Mouse (Mus musculus) left cerebral cortex, adult 8-10 months (tissue): ENCODE data around the gene Gamt. TPM values are rescaled to one million over a fixed set of nuclear protein-coding genes. Genes with fewer than 3 reads are reported as not detected.
"Not testable (repeated sequence)": the region's sequence is repeated elsewhere in the genome, so short reads cannot be mapped to it uniquely, and the experiment has no call there.

Source experiments
- DNase-seq, 2 experiments: peaks; one replicate each; pipeline ENCODE4 v3.0.0; 2022; ENCODE audit warnings: low spot score in 2 of 2
- total RNA-seq, 4 experiments: library from RNA; stranded (reverse); gene quantifications; 2 replicates each; pipeline ENCODE4 v1.2.4; 2022

Gene Gamt
- total RNA-seq, 4 experiments from 2014 or later, result 28.8 to 33.6 (median 31.1) TPM

GRCm38 (mm10) chr10:80258752-80259462, 1.9 kb downstream of the Gamt start:
- DNase-seq, result no peak

GRCm38 (mm10) chr10:80257936-80258335, 2.9 kb downstream of the Gamt start:
- no peak for DNase-seq

- DNase-seq, result no peak
These were observed 4.8 kb downstream of the Gamt start for GRCm38 (mm10) chr10:80255881-80256535.

DNA sequence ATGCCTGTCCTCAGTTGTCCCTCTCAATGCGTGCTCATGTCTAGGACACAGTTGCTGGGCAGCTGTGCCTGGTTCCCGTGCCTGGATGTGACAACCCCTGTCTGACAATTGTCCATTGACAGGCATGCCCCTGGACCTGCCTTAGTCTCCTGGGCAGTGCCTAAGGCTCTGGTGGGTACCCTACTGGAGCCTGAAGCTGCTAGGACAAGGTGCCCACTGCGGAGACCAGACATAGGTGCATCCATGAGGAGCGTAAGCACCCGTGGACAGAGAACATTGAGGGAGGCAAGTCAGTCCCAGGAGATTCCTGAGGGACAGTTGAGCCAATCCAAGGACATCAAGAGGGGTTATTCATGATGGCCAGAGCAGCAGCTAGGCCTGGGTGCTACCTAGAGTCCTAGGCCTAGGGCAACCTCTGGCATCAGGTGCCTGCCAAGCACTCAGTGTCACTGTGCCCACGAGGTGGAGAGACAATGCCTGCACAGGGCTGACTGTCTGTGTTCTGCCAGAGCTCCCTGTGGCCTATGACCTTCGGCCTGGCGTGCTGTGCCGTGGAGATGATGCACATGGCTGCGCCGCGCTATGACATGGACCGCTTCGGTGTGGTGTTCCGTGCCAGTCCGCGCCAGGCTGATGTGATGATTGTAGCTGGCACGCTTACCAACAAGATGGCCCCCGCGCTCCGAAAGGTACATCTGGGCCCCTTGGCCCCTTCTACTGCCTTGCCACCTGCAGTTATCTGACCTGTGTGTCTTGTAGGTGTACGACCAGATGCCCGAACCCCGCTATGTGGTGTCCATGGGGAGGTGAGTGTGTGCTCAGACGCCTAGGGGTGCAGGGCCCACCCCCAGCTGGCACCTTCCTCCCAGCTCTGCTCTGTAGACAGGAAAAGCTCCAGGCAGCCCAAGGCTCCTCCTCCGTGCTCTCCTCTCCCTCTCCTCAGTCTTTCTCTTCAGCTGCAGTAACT, 6.2 kb downstream of the Gamt start:
- DNase-seq, result no peak

GRCm38 (mm10) chr10:80253551-80253950, 7.3 kb downstream of the Gamt start:
- no peak for DNase-seq

GRCm38 (mm10) chr10:80252493-80253274, 8.1 kb downstream of the Gamt start:
- DNase-seq, result no peak

GRCm38 (mm10) chr10:80252011-80252410, 8.8 kb downstream of the Gamt start:
- DNase-seq, result no peak

DNA sequence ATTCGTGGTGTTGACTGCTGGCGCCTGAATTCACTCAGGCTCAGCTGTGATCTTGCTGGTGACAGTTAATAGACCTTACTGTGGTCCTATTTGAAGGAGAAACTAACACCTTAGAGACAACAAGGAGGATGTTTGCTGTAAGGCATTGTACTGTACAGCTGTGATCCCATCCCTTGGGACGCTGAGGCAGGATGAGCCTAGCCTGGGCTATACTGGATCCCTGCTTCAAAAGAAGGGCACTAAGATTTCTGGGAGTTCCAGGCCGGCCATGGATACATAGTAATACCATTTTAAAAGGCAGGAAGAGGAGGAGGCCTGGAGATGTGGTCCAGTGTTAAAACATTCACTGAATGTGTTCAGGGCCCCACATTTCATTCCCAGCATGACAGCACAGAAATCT, 10.2 kb downstream of the Gamt start:
- no peak for DNase-seq

DNA sequence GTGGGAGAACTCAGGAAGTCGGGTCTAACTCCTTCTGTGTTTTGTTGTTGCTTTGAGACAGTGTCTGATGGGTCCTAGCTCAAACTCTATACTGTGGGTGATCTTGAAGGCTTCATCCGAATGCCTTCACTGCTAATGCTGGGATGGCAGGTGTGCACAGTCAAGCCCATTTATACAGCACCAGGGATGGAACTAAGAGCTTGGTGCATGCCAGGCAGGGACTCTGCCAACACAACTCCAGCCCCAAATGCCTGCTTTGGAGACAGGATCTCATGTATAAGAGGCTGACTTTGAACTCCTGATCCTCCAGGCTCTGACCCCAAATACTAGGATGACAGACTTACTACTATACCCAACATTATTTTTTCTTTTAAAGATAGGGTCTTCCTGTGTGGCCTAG, 10.8 kb downstream of the Gamt start:
- no peak for DNase-seq

- peak; percentile 90 to 99 for DNase-seq
These were observed 11.7 kb downstream of the Gamt start, which contains the start of gene Ndufs7 for GRCm38 (mm10) chr10:80248971-80249640. Ndufs7 (plus strand) TSS chr10:80249121.

- DNase-seq, result not testable (repeated sequence)
These were observed 12.4 kb downstream of the Gamt start for GRCm38 (mm10) chr10:80248437-80248836.

GRCm38 (mm10) chr10:80247849-80248248, 13.0 kb downstream of the Gamt start:
- DNase-seq, result no peak

- no peak for DNase-seq
These were observed 15.2 kb downstream of the Gamt start for GRCm38 (mm10) chr10:80245600-80245999.

DNA sequence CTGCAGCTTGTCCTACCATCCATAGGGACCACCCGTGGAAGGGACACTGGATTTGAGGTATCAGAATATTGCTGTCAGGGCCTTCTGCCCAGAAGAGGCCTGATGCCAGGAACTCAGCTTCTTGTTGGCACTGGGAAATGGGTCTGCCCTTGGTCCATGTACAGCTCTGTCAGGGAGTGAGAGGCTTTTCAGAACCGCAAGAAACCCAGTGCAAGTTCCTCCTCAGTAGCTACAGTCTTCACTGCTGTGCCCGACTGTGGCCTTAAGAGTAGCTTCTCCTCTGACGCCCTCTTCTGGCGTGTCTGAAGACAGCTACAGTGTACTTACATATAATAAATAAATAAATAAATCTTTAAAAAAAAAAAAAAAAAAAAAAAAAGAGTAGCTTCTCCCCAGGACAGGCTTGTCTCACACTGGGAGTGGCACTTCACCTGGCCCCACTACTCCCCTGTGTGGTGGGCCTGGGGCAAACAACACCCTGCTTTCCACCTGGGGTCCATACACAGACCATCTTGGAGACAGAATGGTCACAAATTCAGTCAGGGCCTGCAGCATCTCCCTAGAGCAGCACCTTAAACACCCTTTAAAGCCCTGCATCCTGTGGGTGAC, 15.9 kb downstream of the Gamt start:
- DNase-seq, result no peak

DNA sequence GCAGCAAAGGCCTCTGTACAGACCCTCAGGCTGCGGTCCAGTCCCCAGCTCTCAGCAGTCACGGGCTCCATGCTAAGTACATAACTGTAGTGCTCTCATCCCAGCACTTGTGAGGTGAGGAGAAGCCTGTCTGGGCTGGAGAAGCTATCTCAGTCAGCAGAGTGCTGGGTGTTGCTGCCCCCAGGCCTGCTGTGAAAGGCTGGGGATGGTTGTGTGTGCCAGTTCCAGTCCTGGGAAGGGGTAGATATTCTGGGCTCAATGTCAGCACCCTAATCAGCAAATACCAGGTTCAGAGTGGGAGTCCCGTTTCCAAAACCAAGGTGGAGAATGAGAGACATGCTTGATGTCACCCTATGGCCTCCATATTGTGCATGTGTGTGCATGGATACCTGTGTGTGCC, 18.2 kb downstream of the Gamt start:
- DNase-seq, result no peak

DNA sequence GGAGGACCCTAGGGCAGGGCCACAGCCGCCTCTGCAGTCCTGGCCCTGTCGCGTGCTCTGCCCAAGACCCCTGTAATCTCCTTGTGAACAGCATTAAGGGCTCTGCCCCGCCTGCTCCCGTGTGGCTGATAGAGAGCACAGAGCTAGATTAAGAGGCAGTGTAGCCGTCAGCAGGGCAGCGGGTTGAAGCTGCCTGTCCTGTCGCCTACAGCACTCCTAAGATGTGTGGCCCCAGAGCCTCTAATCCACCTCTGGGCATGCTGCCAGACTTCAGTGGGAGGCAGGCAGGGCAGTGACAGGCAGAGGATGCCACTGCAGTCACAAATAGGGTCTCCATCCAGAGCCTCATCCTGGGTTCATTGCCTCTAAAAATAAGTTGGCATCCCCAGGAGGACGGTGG, 18.7 kb downstream of the Gamt start:
- no peak for DNase-seq

GRCm38 (mm10) chr10:80239791-80240190, 21.0 kb downstream of the Gamt start:
- no peak for DNase-seq

DNA sequence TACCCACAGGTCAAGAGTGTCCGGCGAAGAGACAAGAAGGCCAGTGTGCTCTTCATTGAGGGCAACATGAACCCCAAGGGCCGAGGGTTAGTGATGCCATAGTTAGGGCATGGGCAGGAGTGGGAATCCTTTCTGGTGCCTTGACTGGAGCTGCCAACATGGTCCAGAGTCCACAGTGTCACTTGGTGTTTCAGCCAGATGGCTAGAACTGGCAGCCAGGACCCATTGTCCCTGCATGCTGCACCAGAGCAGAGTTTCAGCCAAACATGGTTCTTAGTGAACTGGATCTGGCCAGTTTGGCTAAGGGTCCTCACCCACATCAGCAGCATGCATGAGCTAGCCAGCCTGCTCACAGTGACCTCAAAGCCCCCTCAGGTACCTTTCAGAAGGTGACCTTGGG, 22.5 kb downstream of the Gamt start:
- no peak for DNase-seq

DNA sequence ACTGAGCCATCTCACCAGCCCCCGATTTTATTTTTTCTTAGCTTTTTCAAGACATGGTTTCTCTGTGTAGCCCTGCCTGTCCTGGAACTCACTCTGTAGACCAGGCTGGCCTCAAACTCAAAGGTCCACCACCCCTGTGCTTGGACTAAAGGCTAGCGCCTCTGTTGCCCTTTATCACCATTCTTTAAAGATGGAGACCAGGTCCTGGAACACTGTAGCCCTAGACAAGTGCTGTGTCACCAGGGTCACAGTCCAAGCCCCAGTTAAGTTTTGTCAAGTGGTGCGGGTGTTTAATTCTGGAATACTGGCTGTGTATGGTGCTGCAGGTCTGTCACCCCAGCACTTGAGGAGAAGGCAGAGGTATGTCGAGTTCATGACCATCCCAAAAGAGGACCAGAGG, 23.8 kb downstream of the Gamt start:
- no peak for DNase-seq
